Mouse (Mus musculus) c-Kit-positive CD71-positive TER-119-negative erythroid progenitor cells, embryonic 14.5 days (primary cell): Measurements from ENCODE around the gene Gm49342.
"Not testable (repeated sequence)": the region's sequence is repeated elsewhere in the genome, so short reads cannot be mapped to it uniquely, and the experiment has no call there.

Source experiments
- DNase-seq: peaks from one replicate; pipeline ENCODE4 v3.0.0-alpha.2; 2013; ENCODE audit warnings: low read depth

The Gm49342 gene

GRCm38 (mm10) chr14:50936649-50937048 is 7.7 kb upstream of the Gm49342 start:
- no peak for DNase-seq

GRCm38 (mm10) chr14:50938119-50938908 is 6.0 kb upstream of the Gm49342 start:
- DNase-seq, result no peak

GRCm38 (mm10) chr14:50938940-50939339 is 5.4 kb upstream of the Gm49342 start:
- DNase-seq, result no peak

GRCm38 (mm10) chr14:50944668-50945033 is 334 bp downstream of the Gm49342 start:
- DNase-seq, result not testable (repeated sequence)

GRCm38 (mm10) chr14:50945081-50945480 is 764 bp downstream of the Gm49342 start:
- not testable (repeated sequence) for DNase-seq

GRCm38 (mm10) chr14:50945526-50945925 is 1.2 kb downstream of the Gm49342 start:
- not testable (repeated sequence) for DNase-seq

- no peak for DNase-seq
Observed at GRCm38 (mm10) chr14:50955487-50955886, 11.2 kb downstream of the Gm49342 start.

- DNase-seq, result not testable (repeated sequence)
Observed at GRCm38 (mm10) chr14:50955942-50956508, 11.7 kb downstream of the Gm49342 start, which contains the start of gene Pnp2. Gene Pnp2, plus strand, starts transcription at chr14:50955992.

- DNase-seq, result not testable (repeated sequence)
Observed at GRCm38 (mm10) chr14:50956724-50957123, 12.4 kb downstream of the Gm49342 start.

- DNase-seq, result not testable (repeated sequence)
Observed at GRCm38 (mm10) chr14:50957146-50957545, 12.8 kb downstream of the Gm49342 start.

- not testable (repeated sequence) for DNase-seq
Observed at GRCm38 (mm10) chr14:50958289-50958995, 14.1 kb downstream of the Gm49342 start.

- DNase-seq, result no peak
Observed at GRCm38 (mm10) chr14:50968216-50968980, 24.1 kb downstream of the Gm49342 start.

GRCm38 (mm10) chr14:50969041-50969440 is 24.7 kb downstream of the Gm49342 start:
- DNase-seq, result no peak

GRCm38 (mm10) chr14:50969558-50970544 is 25.5 kb downstream of the Gm49342 start:
- DNase-seq, result no peak

GRCm38 (mm10) chr14:50970822-50971221 is 26.5 kb downstream of the Gm49342 start:
- DNase-seq, result no peak

- not testable (repeated sequence) for DNase-seq
Observed at GRCm38 (mm10) chr14:50973054-50973453, 28.7 kb downstream of the Gm49342 start.

- no peak for DNase-seq
Observed at GRCm38 (mm10) chr14:50973700-50974099, 29.4 kb downstream of the Gm49342 start.

GRCm38 (mm10) chr14:50975001-50975400 is 30.7 kb downstream of the Gm49342 start:
- DNase-seq, result no peak

GRCm38 (mm10) chr14:50976674-50977073 is 32.4 kb downstream of the Gm49342 start:
- no peak for DNase-seq

- DNase-seq, result not testable (repeated sequence)
Observed at GRCm38 (mm10) chr14:50978451-50978850, 34.1 kb downstream of the Gm49342 start.

GRCm38 (mm10) chr14:50979631-50980030 is 35.3 kb downstream of the Gm49342 start:
- no peak for DNase-seq
